Mouse (Mus musculus) embryo, embryonic 11 days (tissue): ENCODE results near the gene Tspan18.
A peak's percentile ranks its signal among the peaks of the same experiment; 100 is the strongest.

ENCODE experiments used
- DNase-seq: peaks from one replicate; pipeline ENCODE4 v3.0.0-alpha.2; 2015

Tspan18 gene

DNA sequence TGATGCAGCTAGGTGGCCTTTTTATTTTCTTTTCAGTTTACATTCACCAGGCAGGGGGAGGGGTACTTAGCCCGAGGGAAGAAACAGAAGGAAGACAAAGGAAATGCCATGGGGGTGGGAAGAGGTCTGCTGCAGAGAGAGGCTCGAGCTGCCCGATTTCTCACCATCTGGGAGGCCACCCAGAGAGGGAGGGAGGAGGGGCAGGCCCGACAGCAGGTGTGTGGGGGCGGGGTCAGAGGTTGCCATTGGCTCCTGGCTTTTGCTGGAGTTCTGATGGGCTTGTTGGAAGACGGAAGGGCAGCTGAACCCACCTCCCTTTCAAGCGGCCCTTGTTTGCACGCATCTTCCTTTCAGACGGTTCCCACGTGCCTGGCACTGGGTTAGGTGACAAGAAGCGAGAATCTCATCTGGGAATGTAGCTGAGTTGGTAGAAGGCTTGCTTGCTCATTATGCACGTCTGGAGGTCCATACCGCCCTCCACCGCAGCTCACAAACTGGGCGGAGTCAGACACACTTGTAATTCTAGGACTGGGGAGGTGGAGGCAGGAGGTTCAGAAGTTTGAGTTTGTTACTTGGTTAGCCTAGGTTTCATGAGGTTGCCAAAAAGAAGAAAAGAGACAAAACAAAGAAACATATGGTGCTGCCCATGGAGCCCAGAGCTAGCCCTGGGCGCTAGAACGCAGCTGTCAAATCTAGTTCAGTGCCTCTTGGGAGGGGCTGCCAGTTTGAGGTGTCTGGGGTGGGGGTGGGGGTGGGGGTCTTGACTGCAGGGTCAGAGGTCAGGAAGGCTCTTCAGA, 157.2 kb downstream of the Tspan18 start:
- peak; percentile 85 for DNase-seq

DNA sequence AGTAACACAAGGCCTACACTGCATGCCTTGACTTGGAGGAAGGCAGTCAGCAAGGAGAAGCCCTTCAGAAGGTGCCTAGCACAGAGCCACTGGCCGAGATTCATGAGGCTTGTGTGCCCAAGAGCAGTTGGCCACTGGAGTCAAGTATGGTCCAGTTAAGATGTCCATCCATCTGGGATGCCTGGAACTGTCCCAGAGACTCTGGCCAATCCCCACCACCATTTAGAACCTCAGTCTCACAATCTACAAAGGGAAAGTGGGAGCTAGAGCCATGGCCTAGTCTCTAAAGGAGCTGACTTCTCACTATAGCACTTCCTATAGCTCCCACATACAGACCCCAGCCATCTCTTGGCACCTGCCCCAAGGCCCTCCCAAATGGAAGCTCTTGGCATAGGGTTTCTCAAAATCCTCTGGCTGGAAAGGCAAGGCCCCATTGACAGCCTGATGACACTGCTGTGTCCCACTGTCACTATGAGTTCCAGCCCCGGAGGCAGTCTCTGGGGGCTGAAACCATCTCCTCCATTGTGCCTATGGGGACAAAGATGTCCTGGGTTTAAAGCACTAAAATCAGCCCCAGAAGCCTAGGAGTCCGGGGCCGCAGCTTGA, 158.0 kb downstream of the Tspan18 start:
- no peak for DNase-seq

DNA sequence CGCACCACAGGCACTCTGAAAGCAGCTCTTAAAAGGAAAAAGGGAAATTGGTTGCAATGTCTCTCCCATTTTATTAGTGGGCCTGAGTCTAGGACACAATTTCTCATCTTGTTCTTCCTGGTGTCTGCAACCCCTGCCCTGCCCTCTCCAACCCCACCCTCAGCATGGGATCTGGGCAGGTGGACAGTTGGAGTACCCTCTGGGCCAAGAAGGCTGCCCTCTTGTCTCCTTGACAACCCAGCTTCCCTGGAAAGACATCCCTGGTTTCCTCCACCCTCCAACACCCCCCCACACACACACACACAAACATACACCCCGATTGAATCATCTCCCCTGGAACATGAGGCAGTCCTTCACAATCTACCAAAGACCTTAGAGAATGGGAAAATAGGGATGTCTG, 158.6 kb downstream of the Tspan18 start:
- no peak for DNase-seq

DNA sequence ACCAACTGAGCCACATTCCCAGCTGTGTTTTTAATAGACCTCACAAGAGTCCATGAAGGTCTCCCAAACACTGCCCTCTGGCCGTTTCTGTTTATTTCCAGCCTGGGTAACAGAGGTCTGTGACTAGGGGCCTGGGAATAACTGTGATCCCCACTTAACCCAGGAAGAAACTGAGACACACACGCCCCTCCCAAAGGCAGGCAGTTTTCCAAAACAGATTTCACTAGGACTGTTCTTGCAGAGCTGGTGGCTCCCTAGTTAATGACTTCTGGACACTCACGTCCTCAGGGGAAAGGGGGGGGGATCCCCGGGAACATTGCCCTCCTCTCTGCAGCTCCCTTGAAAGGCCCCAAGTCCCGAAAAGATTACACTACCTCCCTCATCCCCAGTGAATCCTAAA, 159.0 kb downstream of the Tspan18 start:
- DNase-seq = no peak

GRCm38 (mm10) chr2:93174159-93174558, 160.1 kb downstream of the Tspan18 start:
- DNase-seq = peak; percentile 53

- no peak for DNase-seq
Measured at GRCm38 (mm10) chr2:93172460-93172859, 161.8 kb downstream of the Tspan18 start.

DNA sequence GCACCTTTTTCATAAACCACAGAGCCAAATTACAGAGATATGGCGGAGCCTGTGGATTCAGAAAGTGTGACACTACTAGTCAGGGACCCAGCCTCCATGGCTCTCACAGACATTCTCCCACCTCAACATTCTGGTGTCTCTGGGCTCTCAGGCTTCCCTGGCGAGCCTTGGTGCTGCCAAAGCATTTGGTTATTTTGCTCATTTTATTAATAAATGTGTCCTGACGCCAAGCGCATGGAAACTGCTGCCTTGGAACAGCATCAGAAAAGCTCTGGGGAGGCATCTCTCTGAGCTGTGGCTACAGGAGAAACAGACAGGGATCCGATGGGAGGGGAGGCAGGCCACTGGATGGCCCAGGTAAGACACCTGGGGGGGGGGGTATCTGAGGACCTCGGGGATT, 162.4 kb downstream of the Tspan18 start:
- DNase-seq = no peak

DNA sequence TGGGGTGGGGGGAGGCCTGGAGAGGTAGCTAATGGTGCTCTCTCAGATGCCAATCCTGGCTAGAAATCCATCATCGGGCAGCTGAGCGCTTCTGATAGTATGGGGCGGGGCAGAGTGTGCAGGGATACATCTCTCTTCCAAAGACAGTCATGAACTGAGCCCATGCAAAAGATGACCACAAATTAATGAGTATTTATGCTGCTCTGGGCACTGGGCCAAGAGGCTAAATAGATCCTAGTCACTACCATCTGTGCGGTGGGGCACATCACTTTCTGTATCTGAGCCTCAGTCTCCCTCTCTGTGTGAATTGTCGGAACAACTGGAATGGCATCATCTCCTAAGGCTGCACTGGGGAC, 163.5 kb downstream of the Tspan18 start:
- DNase-seq = no peak

- DNase-seq = no peak
Measured at GRCm38 (mm10) chr2:93170156-93170844, 164.0 kb downstream of the Tspan18 start.

DNA sequence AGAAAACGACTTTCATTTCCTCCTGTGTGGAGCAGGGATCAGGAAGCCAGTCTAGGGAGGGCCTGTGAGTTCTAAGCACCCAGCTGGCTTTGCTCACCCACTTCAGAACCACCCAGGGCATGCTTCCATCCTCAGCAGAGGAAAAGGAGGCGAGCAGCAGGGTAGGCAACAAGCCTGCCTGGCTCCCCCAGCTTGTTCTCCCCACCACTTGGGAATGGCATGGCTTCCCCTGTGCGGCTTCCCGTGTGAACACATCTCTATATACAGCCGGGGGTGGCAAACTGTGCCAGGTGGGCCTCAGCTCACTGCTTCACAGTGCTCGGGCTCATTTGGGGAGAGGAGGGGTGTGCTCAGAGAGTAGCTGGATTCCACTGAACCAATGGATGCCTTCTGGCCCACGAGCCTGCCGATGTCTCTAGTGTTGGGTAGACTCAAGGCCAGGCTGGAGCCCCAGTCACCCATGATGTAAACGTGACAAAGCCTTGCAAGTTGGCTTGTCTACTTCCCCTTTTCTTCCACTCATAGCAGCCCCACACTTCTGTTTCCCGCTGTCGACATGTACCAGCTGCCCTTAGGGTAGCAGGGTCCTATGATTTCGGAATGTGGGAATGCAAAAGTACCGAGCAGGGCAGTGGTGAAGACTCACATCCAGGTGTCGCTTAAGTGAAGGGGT, 167.4 kb downstream of the Tspan18 start:
- no peak for DNase-seq

DNA sequence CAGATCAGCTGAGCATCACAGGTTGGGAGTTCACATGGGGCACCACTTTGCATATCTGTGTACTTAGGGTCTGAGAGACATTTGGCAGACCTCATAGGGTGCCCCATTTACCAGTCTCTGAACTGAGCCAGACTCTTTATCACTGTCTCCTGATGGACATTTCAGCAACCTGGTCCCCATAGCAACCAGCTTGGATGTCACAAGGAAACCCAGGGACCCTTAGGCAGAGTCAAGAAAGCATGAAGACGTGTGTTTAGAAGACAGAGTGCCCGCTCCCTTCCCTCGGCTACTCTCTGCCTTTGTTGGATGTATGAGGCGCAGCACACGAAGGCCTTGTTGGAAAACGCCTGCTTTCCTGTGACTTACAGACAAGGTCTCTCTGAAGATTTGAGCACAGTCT, 168.0 kb downstream of the Tspan18 start:
- DNase-seq = no peak

GRCm38 (mm10) chr2:93163750-93164335, 170.5 kb downstream of the Tspan18 start:
- DNase-seq = no peak

DNA sequence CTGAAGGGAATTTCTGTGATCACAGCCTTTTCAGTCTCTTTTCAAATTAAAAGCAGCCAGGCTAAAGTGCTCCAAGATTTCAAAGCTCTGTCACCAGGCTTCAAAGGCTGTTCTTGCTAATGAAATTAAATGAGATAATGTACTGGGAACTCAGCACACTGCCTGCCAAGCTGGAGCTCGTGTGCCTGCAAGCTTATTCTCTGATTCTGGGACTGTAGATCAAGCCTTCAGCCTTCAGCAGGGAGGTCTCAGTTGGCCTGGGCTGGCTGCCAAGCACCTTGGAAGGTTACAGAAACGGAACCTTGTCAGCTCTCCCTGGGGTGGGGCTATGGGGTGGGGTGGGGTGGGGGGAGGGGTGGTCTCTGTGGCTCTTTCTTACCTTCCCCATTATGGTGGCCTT, 171.0 kb downstream of the Tspan18 start:
- no peak for DNase-seq

DNA sequence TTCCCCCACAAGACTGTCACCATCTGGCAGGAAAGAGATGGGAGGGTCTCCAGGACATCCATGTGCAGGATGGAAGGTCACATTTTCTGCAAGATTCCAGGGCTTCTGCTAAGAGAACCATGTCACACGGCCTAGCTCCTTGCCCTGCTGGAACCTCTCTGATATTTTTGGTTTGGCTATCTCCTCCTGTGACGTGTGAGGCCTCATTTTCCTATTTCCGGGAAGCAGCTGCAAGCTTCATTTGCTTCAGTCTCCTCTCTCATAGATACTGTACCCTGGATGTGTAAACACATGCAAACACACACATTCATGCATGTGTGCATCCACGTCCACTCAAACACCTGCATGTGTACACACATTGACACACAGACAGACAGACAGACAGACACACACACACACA, 171.5 kb downstream of the Tspan18 start:
- no peak for DNase-seq

- no peak for DNase-seq
Measured at GRCm38 (mm10) chr2:93161914-93162664, 172.2 kb downstream of the Tspan18 start.

GRCm38 (mm10) chr2:93160467-93161035, 173.8 kb downstream of the Tspan18 start:
- no peak for DNase-seq

DNA sequence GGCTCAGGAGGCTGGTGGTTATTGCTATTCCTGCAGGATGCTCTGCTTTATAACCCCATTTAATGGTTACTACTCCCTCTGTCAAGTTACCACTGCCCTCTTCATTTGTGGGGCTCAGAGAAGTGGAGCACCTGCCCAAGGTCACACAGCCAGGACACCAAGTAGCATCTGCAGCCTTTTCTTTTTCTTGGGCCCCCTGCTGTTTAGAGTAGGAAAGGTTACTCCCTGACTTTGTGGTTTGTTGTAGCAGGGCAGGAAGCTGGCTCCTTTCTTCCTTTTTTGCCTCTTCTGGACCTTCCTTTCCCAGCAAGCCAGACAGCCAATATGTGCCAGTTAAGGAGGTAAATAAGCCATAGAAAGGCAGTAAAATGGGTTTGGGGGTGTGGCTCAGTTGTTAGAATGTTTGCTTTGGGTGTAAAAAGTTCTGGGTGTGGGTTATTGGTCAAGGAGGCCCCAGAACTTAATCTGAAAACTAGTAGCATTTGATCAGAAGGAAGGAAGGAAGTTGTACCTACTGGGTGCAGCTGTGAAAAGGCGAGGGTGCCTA, 179.7 kb downstream of the Tspan18 start:
- DNase-seq = no peak

DNA sequence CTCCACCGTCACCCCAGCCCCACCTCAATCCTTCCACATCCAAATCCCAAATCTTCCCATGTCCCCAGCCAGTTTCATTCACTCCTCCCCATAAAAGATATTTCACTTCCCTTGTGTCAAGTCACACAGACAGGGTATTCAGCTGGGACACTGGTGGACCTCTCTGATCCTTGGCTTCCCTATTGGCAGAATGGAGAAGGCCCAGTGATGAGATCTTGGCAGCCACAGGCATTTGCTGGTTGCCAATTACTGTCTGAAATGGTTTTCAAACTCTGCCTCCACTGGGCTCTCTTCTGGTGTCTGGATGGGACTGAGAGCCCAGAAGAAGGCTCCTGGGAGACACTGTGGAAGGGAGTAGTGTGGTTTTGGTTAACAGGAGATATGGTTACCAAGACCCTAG, 180.5 kb downstream of the Tspan18 start:
- no peak for DNase-seq

- DNase-seq = no peak
Measured at GRCm38 (mm10) chr2:93152883-93153491, 181.3 kb downstream of the Tspan18 start.

GRCm38 (mm10) chr2:93152191-93152601, 182.1 kb downstream of the Tspan18 start:
- no peak for DNase-seq
